Mouse (Mus musculus): Measurements from ENCODE around the gene Echs1. TPM values are rescaled to one million over a fixed set of nuclear protein-coding genes. Genes with fewer than 3 reads are reported as not detected.

Echs1 gene
- polyA plus RNA-seq, 1 experiment from 2014 or later: 150 TPM

DNA sequence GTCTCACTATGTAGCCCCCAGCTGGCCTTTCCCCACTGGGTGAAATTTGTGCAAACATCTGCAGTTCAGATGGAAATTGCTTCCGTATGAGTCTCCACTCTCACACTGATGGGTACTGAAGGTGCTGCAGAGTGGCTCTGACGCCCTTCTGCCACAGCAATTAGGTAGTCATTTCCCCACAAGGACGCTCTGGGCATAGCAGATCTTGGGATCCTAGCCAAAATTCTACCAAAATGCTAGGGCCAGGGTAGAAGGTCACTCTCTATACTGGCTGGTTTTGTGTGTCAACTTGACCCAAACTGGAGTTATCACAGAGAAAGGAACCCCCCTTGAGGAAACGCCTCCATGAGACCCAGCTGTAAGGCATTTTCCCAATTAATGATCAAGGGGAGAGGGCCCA is 12.3 kb downstream of the Echs1 start:
- WGBS: 73% methylated on average over 4 of the region's 4 CpGs
- no peaks in the 10 kb centered on the region for H3K27me3 ChIP-seq
- no peak for ATAC-seq (ENCODE audit: low FRiP score, low read depth)
- no peaks in the 10 kb centered on the region for H3K9me3 ChIP-seq
- no peak overlapping the region for H3K9ac ChIP-seq
- H3K4me1 ChIP-seq: peaks cover 15% of the 10 kb centered on the region; the same call in 1 of the 2 replicates
- no peak overlapping the region for H3K4me2 ChIP-seq (replicated peaks)
- H3K4me3 ChIP-seq: no peak overlapping the region
- H3K36me3 ChIP-seq: peaks cover 42% of the 10 kb centered on the region
- H3K27ac ChIP-seq: no peak overlapping the region

DNA sequence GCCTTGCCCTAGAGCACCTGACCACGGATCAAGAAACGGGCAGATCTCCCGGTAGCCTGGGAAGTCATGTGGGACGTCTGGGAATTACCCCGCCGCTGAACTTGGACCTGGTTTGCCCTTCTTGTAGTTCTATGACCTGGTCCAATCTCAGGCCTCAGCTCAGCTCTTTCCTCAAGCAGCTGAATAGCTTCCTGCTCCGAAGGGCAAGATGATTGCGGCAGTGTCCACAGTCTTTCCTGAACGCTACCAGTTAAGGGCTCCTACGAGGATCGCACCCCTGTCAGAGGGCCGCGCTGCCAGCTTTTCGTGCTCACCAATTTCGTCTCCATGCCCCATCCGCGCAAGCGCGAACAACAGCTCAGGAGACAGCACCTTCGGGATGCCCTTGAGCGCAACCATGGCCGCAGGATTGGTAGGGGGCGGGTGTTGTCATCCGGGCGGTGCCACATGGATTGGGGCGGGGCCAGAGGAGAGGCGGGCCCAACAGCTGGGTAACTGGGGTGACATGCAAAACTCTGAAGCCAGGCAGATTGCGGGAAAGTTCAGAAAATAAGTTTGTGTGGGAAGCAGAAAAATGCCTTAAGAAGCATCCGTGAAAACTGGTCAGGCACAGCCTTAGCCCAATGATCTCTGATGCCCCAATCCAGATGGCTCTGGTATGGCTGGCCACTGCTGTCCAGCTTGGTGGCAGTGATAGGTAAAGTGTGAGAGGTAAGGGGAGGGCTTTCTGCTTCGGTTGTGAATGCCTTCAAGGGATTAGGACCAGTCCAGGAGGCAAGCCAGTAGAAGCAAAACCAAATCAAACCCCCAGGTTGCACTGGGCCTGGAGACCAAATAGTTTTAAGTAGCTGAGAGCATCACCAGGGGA is 14.0 kb downstream of the Echs1 start, which contains the start of gene Fuom:
Gene Fuom, minus strand, starts transcription at position 449 of the 868 bp plus-strand sequence.
- peak within 1 kb of the TSS; percentile 62 for H3K9ac ChIP-seq
- H3K27ac ChIP-seq: 0 out of 2 replicates have a peak within 1 kb of the TSS, but pooled peaks have one; percentile 6
- H3K27me3 ChIP-seq: no peaks in the 10 kb centered on the region
- WGBS: 2% methylated on average over 30 of the region's 30 CpGs
- peaks cover 15% of the 10 kb centered on the region; the same call in 1 of the 2 replicates for H3K4me1 ChIP-seq
- H3K4me2 ChIP-seq (replicated peaks): peak within 1 kb of the TSS; percentile 68
- no peaks in the 10 kb centered on the region for H3K9me3 ChIP-seq
- H3K36me3 ChIP-seq: peaks cover 28% of the 10 kb centered on the region
- peak within 1 kb of the TSS; percentile 44 for H3K4me3 ChIP-seq
- ATAC-seq (ENCODE audit: low FRiP score, low read depth): peak; percentile 92

DNA sequence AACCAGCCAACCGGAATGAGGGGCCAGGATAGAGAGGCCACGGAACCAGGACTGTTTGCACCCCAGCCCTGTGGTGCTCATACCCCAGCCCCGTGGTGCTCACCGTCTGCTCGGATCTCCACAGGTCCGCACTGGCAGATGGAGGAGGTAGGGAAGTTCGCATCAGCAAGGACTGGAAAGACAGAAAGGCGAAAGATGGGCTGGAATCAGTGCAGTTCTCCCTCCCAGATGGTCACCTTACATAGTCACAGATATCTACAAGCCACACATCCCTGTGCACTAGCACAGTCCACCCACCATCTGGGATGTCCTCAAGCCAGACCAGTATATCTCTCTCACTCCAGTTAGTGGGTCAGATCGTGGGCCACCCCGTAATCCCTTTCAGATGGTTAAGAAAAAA is 14.8 kb downstream of the Echs1 start:
- Histone ChIP-seq H3K4me1 (peaks cover 15% of the 10 kb centered on the region; the same call in 1 of the 2 replicates), H3K9me3 (no peaks in the 10 kb centered on the region), H3K4me3 (peak overlapping the region; percentile 44), H3K27ac (no peak overlapping the region), H3K27me3 (no peaks in the 10 kb centered on the region), H3K9ac (peak overlapping the region; percentile 62; the same call in 1 of the 2 replicates), H3K36me3 (peaks cover 21% of the 10 kb centered on the region), H3K4me2 (replicated peaks) (peak overlapping the region; percentile 68)
- ATAC-seq (ENCODE audit: low FRiP score, low read depth): no peak
- WGBS: 78% methylated on average over 10 of the region's 10 CpGs

DNA sequence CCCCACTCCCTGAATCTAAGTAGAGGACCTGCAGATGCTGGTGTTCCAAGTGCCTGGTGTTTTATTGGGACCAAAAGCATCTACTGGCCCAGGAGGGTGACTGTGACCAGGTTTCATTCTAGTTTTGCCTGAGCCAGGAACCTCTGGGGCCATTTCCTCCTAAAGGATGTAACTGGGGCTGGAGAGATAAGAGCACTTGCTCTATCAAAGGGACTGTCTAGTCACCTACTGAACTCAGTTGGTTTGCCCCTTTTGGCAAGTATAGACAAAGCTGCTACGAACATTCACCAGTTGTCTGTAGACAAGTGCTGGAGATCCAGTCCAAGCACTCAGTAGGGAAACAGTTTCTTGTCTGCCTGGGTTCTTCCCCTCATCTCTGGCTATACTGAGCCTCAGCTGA is 17.8 kb downstream of the Echs1 start:
- Histone ChIP-seq H3K9me3 (no peaks in the 10 kb centered on the region), H3K4me1 (peaks cover 19% of the 10 kb centered on the region; the same call in 1 of the 2 replicates), H3K4me2 (replicated peaks) (no peak overlapping the region), H3K9ac (no peak overlapping the region), H3K27me3 (no peaks in the 10 kb centered on the region), H3K4me3 (no peak overlapping the region), H3K27ac (no peak overlapping the region), H3K36me3 (0 out of 2 replicates have a peak, but pooled peaks cover 4% of the 10 kb centered on the region)
- ATAC-seq (ENCODE audit: low FRiP score, low read depth): no peak
- WGBS: 91% methylated on average over 1 of the region's 1 CpGs

DNA sequence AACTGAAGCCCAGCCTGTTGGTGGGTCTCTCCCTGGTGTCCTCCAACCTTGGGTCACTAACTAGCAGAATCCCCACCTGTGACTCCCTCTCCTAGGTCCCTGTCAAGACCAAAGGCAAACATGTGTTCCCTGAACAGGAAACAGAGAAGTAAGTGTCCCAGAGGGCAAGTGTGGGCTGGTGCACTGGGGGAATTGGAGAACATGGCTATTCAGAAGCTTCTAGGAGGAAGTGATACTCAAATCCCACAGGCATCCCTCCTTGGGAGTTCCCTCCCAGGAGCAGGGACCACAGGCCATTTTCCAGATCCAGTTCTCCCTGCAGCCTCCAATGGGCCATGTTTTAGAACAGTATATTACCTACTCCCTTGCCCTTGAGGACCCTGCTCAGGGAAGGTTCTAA is 20.2 kb downstream of the Echs1 start:
- no peak overlapping the region for H3K4me2 ChIP-seq (replicated peaks)
- no peaks in the 10 kb centered on the region for H3K27me3 ChIP-seq
- H3K9ac ChIP-seq: no peak overlapping the region
- no peaks in the 10 kb centered on the region for H3K9me3 ChIP-seq
- H3K4me1 ChIP-seq: 0 out of 2 replicates have a peak, but pooled peaks cover 5% of the 10 kb centered on the region
- no peak for ATAC-seq (ENCODE audit: low FRiP score, low read depth)
- H3K27ac ChIP-seq: no peak overlapping the region
- H3K36me3 ChIP-seq: 0 out of 2 replicates have a peak, but pooled peaks cover 4% of the 10 kb centered on the region
- no peak overlapping the region for H3K4me3 ChIP-seq

DNA sequence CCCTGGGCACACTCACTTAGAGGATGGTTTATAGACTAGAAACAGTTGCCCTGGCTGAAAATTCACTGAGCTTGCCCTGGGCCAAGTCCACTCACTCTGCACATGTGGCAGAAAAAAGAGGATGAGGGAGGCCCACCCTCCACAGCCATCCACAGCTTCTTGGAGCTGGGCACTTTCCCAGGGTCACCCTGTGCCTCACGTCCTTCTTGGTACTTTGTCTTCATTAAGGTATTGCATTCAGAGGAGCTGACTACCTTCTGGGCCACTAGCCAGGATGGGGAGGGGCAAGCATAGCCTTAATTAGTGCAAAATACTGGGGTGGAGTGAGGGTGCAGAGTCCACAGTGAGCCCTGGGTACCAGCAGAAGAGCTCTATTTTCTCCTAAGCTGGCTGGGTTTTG is 20.7 kb downstream of the Echs1 start:
- no peak overlapping the region for H3K27ac ChIP-seq
- no peak for ATAC-seq (ENCODE audit: low FRiP score, low read depth)
- 27% methylated on average over 1 of the region's 1 CpGs for WGBS
- H3K27me3 ChIP-seq: no peaks in the 10 kb centered on the region
- no peak overlapping the region for H3K9ac ChIP-seq
- no peak overlapping the region for H3K4me3 ChIP-seq
- no peaks in the 10 kb centered on the region for H3K9me3 ChIP-seq
- H3K4me2 ChIP-seq (replicated peaks): no peak overlapping the region
- 0 out of 2 replicates have a peak, but pooled peaks cover 4% of the 10 kb centered on the region for H3K36me3 ChIP-seq
- 0 out of 2 replicates have a peak, but pooled peaks cover 5% of the 10 kb centered on the region for H3K4me1 ChIP-seq

DNA sequence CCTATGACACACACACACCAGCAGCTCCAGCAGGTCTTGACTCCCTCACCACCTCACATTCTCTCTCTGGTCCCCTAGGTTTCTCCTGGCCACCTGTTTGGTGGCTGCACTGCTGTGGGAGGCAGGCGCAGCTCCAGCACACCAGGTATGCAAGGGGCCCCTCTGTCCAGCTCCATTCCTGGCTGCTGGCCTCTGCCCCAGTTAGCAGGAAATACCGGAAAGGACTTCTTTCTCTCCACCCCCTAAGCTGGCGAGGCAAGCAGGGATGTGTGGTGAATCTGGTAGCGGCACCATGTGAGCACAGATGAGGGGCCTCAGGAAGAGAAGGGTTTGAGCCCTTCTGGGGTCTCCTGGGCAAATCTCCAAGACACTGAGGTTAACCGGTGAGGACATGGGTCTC is 21.3 kb downstream of the Echs1 start:
- no peak for ATAC-seq (ENCODE audit: low FRiP score, low read depth)

DNA sequence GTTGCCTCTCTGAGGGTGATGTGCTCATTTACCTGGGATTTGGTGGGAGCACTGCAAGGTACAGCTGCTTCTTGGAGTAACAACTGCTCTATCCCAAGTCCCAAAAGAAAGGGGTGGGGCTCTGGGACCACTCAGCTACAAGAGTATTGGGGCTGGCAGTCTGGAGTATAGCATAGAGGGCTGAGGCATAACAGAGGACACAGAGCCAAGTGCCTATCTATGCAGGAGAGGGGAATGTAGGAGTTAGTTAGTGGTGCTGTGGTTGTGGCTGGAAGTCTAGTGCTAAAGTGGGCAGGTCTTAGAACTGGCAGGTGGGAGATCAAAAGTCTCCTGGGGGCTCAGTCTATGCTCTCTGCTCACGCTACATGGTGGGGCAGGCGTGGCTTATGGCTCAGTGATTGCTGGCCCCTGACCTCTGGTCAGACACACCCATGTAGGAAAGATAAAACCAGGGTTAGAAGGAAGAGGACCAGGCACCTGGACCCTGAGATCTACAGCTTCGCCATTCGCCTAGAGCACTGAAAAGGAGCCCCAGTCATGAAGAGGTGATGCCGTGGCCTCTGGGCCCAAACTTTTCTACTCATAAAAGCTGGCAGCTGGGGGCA is 23.2 kb downstream of the Echs1 start, which contains the start of gene Prap1:
Gene Prap1, plus strand, starts transcription at position 472 of the 605 bp plus-strand sequence.
- no peak for ATAC-seq (ENCODE audit: low FRiP score, low read depth)
- H3K27ac ChIP-seq: no peak within 1 kb of the TSS
- no peak within 1 kb of the TSS for H3K4me2 ChIP-seq (replicated peaks)
- 0 out of 2 replicates have a peak, but pooled peaks cover 2% of the 10 kb centered on the region for H3K36me3 ChIP-seq
- H3K9me3 ChIP-seq: no peaks in the 10 kb centered on the region
- no peaks in the 10 kb centered on the region for H3K27me3 ChIP-seq
- no peak within 1 kb of the TSS for H3K4me3 ChIP-seq
- 0 out of 2 replicates have a peak, but pooled peaks cover 5% of the 10 kb centered on the region for H3K4me1 ChIP-seq
- no peak within 1 kb of the TSS for H3K9ac ChIP-seq
- 65% methylated on average over 5 of the region's 5 CpGs for WGBS

More for the DNA sequence above, 21.3 kb downstream of the Echs1 start:
- Histone ChIP-seq H3K4me3 (no peak overlapping the region), H3K9ac (no peak overlapping the region), H3K27me3 (no peaks in the 10 kb centered on the region), H3K9me3 (no peaks in the 10 kb centered on the region), H3K27ac (no peak overlapping the region), H3K36me3 (0 out of 2 replicates have a peak, but pooled peaks cover 4% of the 10 kb centered on the region), H3K4me2 (replicated peaks) (no peak overlapping the region), H3K4me1 (0 out of 2 replicates have a peak, but pooled peaks cover 5% of the 10 kb centered on the region)
- WGBS: 46% methylated on average over 5 of the region's 5 CpGs

DNA sequence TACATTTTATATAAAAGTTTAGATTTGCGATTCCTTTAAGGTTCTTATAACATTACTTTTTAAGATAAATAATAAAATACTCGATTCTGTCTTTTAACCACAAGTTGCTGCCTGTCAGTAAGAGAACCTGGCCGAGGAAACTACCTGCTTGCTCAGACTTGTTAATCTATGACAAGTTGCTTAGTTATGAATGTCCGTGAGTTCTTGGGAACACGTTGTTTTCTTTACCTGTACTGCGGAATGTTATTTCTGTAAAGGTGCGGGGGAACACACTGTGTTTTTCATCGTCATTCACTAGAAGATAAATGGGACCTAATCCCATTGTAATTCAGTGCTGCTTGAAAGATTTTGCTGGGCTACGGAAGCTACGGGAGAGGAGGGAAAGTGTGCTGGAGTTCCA is 25.7 kb downstream of the Echs1 start:
- no peak overlapping the region for H3K4me3 ChIP-seq
- no peak for ATAC-seq (ENCODE audit: low FRiP score, low read depth)
- no peaks in the 10 kb centered on the region for H3K36me3 ChIP-seq
- no peak overlapping the region for H3K4me2 ChIP-seq (replicated peaks)
- WGBS: 73% methylated on average over 10 of the region's 10 CpGs
- H3K27me3 ChIP-seq: no peaks in the 10 kb centered on the region
- no peaks in the 10 kb centered on the region for H3K9me3 ChIP-seq
- no peak overlapping the region for H3K9ac ChIP-seq
- no peak overlapping the region for H3K27ac ChIP-seq
- H3K4me1 ChIP-seq: 0 out of 2 replicates have a peak, but pooled peaks cover 5% of the 10 kb centered on the region

DNA sequence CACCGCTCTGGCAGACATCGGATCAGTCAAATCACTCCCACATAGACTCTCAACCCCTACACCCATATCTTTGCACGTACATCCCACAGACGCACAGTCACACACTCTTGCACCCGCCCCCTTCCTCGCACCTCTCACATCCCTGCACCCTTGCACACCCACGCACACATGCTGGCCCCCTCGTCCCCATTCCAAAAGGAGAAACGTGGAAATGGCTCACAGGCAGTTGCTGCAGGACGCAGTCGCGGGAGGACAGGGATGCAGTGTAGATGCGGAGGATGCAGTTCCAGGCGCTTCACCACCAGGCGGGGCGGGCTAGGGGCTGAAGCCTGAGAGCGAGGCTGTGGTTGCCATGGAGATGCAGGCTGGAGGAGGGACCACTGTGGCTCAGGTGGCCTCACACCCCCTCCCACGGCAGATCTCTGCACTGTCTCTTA is 34.0 kb downstream of the Echs1 start, which contains the start of gene Caly:
Gene Caly, minus strand, starts transcription at position 307 of the 437 bp plus-strand sequence.
- no peaks in the 10 kb centered on the region for H3K9me3 ChIP-seq
- 6% methylated on average over 18 of the region's 18 CpGs for WGBS
- H3K9ac ChIP-seq: no peak within 1 kb of the TSS
- no peaks in the 10 kb centered on the region for H3K36me3 ChIP-seq
- peak within 1 kb of the TSS; percentile 61 for H3K4me2 ChIP-seq (replicated peaks)
- H3K27me3 ChIP-seq: peaks cover 54% of the 10 kb centered on the region
- H3K27ac ChIP-seq: no peak within 1 kb of the TSS
- peaks cover 20% of the 10 kb centered on the region for H3K4me1 ChIP-seq
- peak within 1 kb of the TSS; percentile 37; the same call in 1 of the 2 replicates for H3K4me3 ChIP-seq
- no peak for ATAC-seq (ENCODE audit: low FRiP score, low read depth)

DNA sequence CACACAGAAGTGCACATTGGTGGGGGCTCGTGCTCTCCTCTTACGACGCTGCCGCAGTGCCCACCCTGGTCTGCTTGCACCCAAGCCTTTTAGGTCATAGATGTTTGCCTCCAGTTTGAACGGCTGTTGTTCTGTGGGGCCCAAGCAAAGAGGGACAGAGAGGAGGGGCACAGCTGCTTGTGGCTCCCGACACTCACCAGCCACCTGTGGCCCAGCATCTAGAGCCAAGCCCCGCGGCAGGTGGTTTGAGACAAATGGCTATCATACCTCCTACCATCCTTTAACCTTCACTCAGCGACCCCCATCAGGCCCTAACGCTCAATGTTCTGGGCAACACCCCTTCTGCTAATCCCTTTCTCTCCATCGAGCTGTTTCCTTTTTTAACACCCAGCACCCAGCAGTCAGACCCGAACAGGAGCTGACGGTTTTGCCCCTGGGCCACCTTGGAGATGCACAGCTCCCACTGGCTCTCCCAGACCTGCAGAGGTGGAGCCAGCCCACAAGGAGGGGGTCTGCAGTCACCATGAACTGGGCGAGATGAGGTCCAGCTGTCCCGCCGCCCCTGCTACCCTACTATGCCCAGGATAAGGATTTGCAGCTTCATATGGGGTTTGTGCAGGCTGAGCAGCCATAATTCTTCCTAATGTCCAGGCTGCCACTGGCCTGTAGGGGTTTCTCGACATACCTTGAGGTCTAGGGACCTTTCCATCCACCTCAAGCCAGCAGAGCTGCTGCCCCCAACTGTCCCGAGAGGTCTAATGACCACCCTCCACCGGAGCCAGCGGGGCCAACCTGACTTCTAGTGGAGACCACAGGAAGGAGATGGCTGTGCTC is 34.7 kb downstream of the Echs1 start:
- H3K4me2 ChIP-seq (replicated peaks): peak overlapping the region; percentile 61
- H3K36me3 ChIP-seq: no peaks in the 10 kb centered on the region
- peaks cover 20% of the 10 kb centered on the region for H3K4me1 ChIP-seq
- H3K27ac ChIP-seq: no peak overlapping the region
- 18% methylated on average over 20 of the region's 20 CpGs for WGBS
- H3K27me3 ChIP-seq: peaks cover 54% of the 10 kb centered on the region
- ATAC-seq (ENCODE audit: low FRiP score, low read depth): no peak
- no peak overlapping the region for H3K9ac ChIP-seq
- peak overlapping the region; percentile 37; the same call in 1 of the 2 replicates for H3K4me3 ChIP-seq
- H3K9me3 ChIP-seq: no peaks in the 10 kb centered on the region

Measured in limb, embryonic 13.5 days (tissue).